Mouse (Mus musculus): Measurements from ENCODE around the gene Nt5m. TPM values are rescaled to one million over a fixed set of nuclear protein-coding genes. Genes with fewer than 3 reads are reported as not detected.
A peak's percentile ranks its signal among the peaks of the same experiment; 100 is the strongest.

Nt5m gene
- polyA plus RNA-seq, 1 experiment: 30.8 TPM

DNA sequence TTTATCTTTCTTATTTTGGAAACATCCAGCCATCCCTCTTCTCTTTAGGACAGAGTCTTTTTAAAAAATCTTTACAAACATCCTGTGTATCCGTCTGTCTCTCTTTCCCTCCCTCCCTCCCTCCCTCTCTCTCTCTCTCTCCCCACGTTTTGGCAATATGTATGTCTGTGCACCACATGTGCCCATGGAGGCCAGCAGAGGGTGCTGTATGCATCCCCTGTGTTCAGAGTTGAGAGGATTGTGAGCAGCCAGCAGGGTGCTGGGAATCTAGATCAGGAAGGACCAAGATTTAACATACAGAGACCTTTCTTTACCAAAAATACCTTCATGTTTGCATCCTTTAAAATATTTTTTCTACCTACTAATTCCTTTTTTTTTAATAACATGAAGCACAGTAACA is 7.9 kb downstream of the Nt5m start:
- Histone ChIP-seq H3ac (ENCODE audit: control insufficient read depth, insufficient read length) (no peak overlapping the region), H3K4me2 (ENCODE audit: low read depth) (peak overlapping the region; percentile 96), H3K4me3 (peak overlapping the region; percentile 58), H3K36me3 (ENCODE audit: control insufficient read depth, insufficient read depth) (no peaks in the 10 kb centered on the region), H3K79me2 (ENCODE audit: control insufficient read depth, insufficient read depth) (peaks cover 9% of the 10 kb centered on the region), H3K27me3 (ENCODE audit: control insufficient read depth, insufficient read depth, insufficient read length) (no peaks in the 10 kb centered on the region)
- TF ChIP-seq E2F4 (IDR thresholded peaks at IDR 0.05; ENCODE audit: insufficient read depth): no peak
- no peak for TF ChIP-seq MAX (IDR thresholded peaks at IDR 0.05; ENCODE audit: low read depth)
- no peak for TF ChIP-seq MYOG (IDR thresholded peaks at IDR 0.05; ENCODE audit: control insufficient read depth in 1 of 3, insufficient read depth in 1 of 3, insufficient read length in 2 of 3, low read depth in 2 of 3)
- no peak for TF ChIP-seq TCF3 (IDR thresholded peaks at IDR 0.05; ENCODE audit: insufficient read length, low read depth)
- TF ChIP-seq USF1 (IDR thresholded peaks at IDR 0.05; ENCODE audit: low read depth): peak; percentile 2
- no peak for TF ChIP-seq CEBPB (IDR thresholded peaks at IDR 0.05; ENCODE audit: insufficient read depth, poor library complexity, severe bottlenecking)

DNA sequence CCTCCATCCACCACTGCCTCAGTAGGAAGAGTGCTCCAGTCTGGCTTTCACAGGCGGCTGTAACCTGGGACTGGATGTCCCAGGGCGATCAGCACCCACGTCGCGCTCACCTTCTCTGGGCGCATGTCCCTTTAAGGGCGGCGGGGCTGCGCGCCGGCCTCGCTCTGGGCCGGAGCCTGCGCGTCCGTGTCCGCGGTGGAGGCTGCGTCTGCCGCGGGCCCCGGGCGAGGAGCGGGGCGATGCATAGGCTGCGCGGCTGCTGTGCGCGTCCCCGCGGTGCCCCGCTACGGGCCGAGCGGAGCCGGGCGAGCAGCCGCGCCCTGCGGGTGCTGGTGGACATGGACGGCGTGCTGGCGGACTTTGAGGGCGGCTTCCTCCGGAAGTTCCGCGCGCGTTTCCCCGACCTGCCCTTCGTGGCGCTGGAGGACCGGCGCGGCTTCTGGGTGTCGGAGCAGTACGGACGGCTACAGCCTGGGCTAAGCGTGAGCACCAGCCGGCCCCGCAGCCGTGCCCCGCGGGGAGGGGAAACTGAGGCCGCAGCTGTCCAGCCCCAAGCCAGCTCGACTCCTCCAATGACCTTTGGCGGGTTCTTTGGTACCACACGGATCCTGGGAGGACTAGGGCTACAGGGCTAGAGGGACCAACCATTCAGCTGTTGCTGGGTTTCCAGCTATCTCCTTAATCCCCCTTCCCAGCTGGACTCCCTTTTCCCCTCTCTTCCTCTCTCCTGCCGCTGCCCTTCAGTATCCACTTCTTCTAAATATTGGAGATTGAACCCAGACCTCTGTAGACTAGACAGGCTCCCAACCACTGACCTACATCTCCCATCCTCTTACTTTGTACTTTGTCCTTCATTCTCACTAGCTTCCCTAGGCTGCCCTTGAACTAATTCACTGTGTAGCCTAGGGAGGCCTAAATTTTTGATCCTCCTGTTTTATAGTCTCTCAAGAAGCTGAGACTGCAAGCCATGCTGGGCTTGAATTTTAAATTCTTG is 8.9 kb downstream of the Nt5m start:
- Histone ChIP-seq H3ac (ENCODE audit: control insufficient read depth, insufficient read length) (peak overlapping the region; percentile 23), H3K4me3 (peak overlapping the region; percentile 58), H3K36me3 (ENCODE audit: control insufficient read depth, insufficient read depth) (no peaks in the 10 kb centered on the region), H3K79me2 (ENCODE audit: control insufficient read depth, insufficient read depth) (peaks cover 9% of the 10 kb centered on the region), H3K27me3 (ENCODE audit: control insufficient read depth, insufficient read depth, insufficient read length) (no peaks in the 10 kb centered on the region), H3K4me2 (ENCODE audit: low read depth) (peak overlapping the region; percentile 96)
- TF ChIP-seq CEBPB (IDR thresholded peaks at IDR 0.05; ENCODE audit: insufficient read depth, poor library complexity, severe bottlenecking) (no peak), MYOG (IDR thresholded peaks at IDR 0.05; ENCODE audit: control insufficient read depth in 1 of 3, insufficient read depth in 1 of 3, insufficient read length in 2 of 3, low read depth in 2 of 3) (peak in 1 of 3 experiments; percentile 25), POLR2AphosphoS2 (IDR thresholded peaks at IDR 0.05; ENCODE audit: insufficient read length, low read depth) (peak; percentile 70), TCF3 (IDR thresholded peaks at IDR 0.05; ENCODE audit: insufficient read length, low read depth) (no peak), MYOD1 (IDR thresholded peaks at IDR 0.05; ENCODE audit: control insufficient read depth in 1 of 3, insufficient read length in 2 of 3, low read depth in 2 of 3) (peak in 1 of 3 experiments; percentile 50), USF1 (IDR thresholded peaks at IDR 0.05; ENCODE audit: low read depth) (no peak), TCF12 (IDR thresholded peaks at IDR 0.05; ENCODE audit: insufficient read depth, poor library complexity, severe bottlenecking) (no peak), POLR2A (IDR thresholded peaks at IDR 0.05; ENCODE audit: insufficient read length, low read depth) (peak; percentile 90), SRF (IDR thresholded peaks at IDR 0.05; ENCODE audit: control insufficient read depth, insufficient read length, low read depth) (no peak), E2F4 (IDR thresholded peaks at IDR 0.05; ENCODE audit: insufficient read depth) (no peak), MAX (IDR thresholded peaks at IDR 0.05; ENCODE audit: low read depth) (no peak), REST (IDR thresholded peaks at IDR 0.05; ENCODE audit: insufficient read depth, insufficient read length) (no peak)

DNA sequence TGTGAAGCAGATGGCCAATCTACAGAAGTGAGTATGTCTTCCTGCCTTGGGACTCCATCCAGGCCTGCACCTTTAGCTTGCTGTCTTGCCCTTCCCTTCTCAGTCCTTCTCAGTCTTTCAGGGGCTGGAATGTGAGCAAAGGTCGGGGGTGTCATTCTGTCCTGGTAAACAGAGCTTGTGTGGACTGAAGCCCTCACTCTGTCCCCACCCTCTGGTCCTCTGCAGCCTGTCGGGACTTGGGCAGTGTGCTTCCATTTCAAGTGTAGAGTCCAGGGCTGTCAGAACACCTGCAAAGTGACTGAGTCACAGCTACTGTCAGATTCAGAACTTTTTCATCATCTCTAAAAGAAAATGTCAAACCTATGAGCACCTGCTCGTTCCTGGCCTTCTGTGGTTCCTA is 13.6 kb downstream of the Nt5m start:
- no peak for TF ChIP-seq TCF3 (IDR thresholded peaks at IDR 0.05; ENCODE audit: insufficient read length, low read depth)
- no peak for TF ChIP-seq REST (IDR thresholded peaks at IDR 0.05; ENCODE audit: insufficient read depth, insufficient read length)
- no peak for TF ChIP-seq TCF12 (IDR thresholded peaks at IDR 0.05; ENCODE audit: insufficient read depth, poor library complexity, severe bottlenecking)
- Histone ChIP-seq H3K4me2 (ENCODE audit: low read depth) (no peak overlapping the region), H3ac (ENCODE audit: control insufficient read depth, insufficient read length) (no peak overlapping the region), H3K4me3 (no peak overlapping the region), H3K79me2 (ENCODE audit: control insufficient read depth, insufficient read depth) (no peaks in the 10 kb centered on the region), H3K27me3 (ENCODE audit: control insufficient read depth, insufficient read depth, insufficient read length) (no peaks in the 10 kb centered on the region), H3K36me3 (ENCODE audit: control insufficient read depth, insufficient read depth) (no peaks in the 10 kb centered on the region)

GRCm38 (mm10) chr11:59860467-59860866 is 21.2 kb downstream of the Nt5m start:
- Histone ChIP-seq H3K4me2 (ENCODE audit: low read depth) (no peak overlapping the region), H3K27me3 (ENCODE audit: control insufficient read depth, insufficient read depth, insufficient read length) (no peaks in the 10 kb centered on the region), H3K79me2 (ENCODE audit: control insufficient read depth, insufficient read depth) (no peaks in the 10 kb centered on the region), H3ac (ENCODE audit: control insufficient read depth, insufficient read length) (no peak overlapping the region), H3K36me3 (ENCODE audit: control insufficient read depth, insufficient read depth) (peaks cover 3% of the 10 kb centered on the region), H3K4me3 (no peak overlapping the region)
- TF ChIP-seq POLR2A (IDR thresholded peaks at IDR 0.05; ENCODE audit: insufficient read length, low read depth) (no peak), MYOG (IDR thresholded peaks at IDR 0.05; ENCODE audit: control insufficient read depth in 1 of 3, insufficient read depth in 1 of 3, insufficient read length in 2 of 3, low read depth in 2 of 3) (peak in 1 of 3 experiments; percentile 58), CEBPB (IDR thresholded peaks at IDR 0.05; ENCODE audit: insufficient read depth, poor library complexity, severe bottlenecking) (no peak), MAX (IDR thresholded peaks at IDR 0.05; ENCODE audit: low read depth) (no peak), MYOD1 (IDR thresholded peaks at IDR 0.05; ENCODE audit: control insufficient read depth in 1 of 3, insufficient read length in 2 of 3, low read depth in 2 of 3) (peak in 2 of 3 experiments; percentile 58 to 94)

GRCm38 (mm10) chr11:59864316-59864715 is 25.1 kb downstream of the Nt5m start:
- TF ChIP-seq TCF3 (IDR thresholded peaks at IDR 0.05; ENCODE audit: insufficient read length, low read depth) (no peak), MYOG (IDR thresholded peaks at IDR 0.05; ENCODE audit: control insufficient read depth in 1 of 3, insufficient read depth in 1 of 3, insufficient read length in 2 of 3, low read depth in 2 of 3) (no peak), USF1 (IDR thresholded peaks at IDR 0.05; ENCODE audit: low read depth) (no peak), POLR2AphosphoS2 (IDR thresholded peaks at IDR 0.05; ENCODE audit: insufficient read length, low read depth) (no peak), POLR2A (IDR thresholded peaks at IDR 0.05; ENCODE audit: insufficient read length, low read depth) (no peak), TCF12 (IDR thresholded peaks at IDR 0.05; ENCODE audit: insufficient read depth, poor library complexity, severe bottlenecking) (no peak)
- H3K27me3 ChIP-seq (ENCODE audit: control insufficient read depth, insufficient read depth, insufficient read length): no peaks in the 10 kb centered on the region
- no peak overlapping the region for H3K4me2 ChIP-seq (ENCODE audit: low read depth)

More at GRCm38 (mm10) chr11:59864316-59864715, 25.1 kb downstream of the Nt5m start:
- no peak overlapping the region for H3K4me3 ChIP-seq
- H3ac ChIP-seq (ENCODE audit: control insufficient read depth, insufficient read length): no peak overlapping the region
- peaks cover 5% of the 10 kb centered on the region for H3K36me3 ChIP-seq (ENCODE audit: control insufficient read depth, insufficient read depth)
- H3K79me2 ChIP-seq (ENCODE audit: control insufficient read depth, insufficient read depth): no peaks in the 10 kb centered on the region
